Mouse (Mus musculus) kidney, adult 18-20 months (tissue): ENCODE data around the gene C1qtnf2.

Source experiments
- DNase-seq: peaks from one replicate; pipeline ENCODE4 v3.0.0; 2021

Gene C1qtnf2

GRCm38 (mm10) chr11:43474225-43474774 is at the start of gene C1qtnf2:
C1qtnf2 (plus strand) TSS chr11:43474276.
- DNase-seq, result no peak

- no peak for DNase-seq
These were observed 49.7 kb upstream of the C1qtnf2 start for GRCm38 (mm10) chr11:43424386-43424785.

GRCm38 (mm10) chr11:43425166-43425709 is 48.8 kb upstream of the C1qtnf2 start:
- DNase-seq, result no peak

DNA sequence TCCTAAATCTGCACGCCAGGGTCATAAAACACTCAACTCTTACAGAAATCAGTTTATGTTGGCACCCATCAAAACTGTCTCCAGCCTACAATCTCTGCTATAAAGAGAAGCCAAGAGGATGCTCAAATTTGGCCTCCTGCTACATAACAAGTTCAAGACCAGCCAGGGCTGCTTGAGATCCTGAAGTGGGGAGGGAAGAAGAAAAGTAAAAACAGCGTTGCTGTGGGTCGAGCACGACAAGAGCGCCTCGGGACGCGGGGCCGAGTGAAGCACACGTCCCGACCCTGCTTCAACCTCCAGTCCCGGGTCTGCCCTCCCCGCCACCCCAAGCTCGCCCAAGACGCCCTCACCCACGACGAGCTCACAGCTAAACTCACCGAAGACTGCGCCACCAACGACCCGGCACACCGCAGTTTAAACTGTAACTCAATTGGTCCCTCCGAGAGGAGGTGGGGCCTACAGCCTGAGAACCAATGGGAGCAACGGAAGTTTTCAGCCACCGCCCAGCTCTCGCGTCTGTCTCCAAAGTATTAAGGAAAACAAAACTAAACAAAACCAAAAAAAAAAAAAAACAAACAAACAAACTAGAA is 48.2 kb upstream of the C1qtnf2 start, which contains the start of gene Pttg1:
Gene Pttg1, minus strand, starts transcription at position 428 of the 590 bp plus-strand sequence.
- DNase-seq, result peak; percentile 85

DNA sequence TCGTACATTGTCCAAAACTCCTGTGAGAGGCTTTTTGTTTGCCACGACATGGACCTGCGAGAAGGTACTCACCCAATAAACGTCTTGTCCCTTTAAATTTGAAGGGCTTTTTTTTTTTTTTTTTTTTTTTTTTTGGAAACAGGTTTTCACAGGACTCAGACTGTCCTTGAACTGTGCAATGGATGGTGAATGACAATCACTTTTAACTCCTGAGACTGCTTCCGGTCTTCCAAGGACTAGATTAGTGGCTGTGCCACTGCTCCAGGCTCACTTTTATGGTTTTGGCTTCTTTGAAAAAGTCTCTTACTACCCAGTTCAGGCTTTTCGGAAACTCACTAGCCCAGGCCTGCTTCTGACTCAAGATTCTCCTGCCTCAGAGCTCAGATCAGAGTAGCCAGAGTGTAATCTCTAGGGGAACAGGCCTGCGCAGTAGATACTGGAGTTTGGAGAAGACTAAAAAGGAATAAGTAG is 47.6 kb upstream of the C1qtnf2 start:
- no peak for DNase-seq

- DNase-seq, result peak; percentile 62
These were observed 40.6 kb upstream of the C1qtnf2 start, which contains the start of gene Slu7 for GRCm38 (mm10) chr11:43433254-43434023. Slu7 (plus strand) TSS chr11:43433744.

DNA sequence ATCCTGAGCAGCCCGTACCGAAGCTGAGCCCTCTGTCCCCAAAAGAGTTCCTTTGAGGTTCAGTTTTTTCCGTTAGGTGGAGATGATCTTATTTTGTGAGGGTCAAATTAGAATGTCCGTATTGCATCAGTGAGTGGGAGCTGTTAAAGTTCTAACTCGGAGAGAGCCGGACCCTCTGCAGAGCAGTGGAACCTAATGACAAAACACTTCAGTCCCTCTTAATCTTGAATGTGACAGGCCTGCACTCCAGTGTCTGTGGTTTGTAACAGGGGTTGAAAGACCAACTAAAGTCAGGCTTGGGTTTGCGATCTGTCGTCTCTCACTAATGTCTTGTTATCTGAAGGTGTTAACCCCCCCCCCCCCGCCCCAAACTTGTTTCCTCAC is 40.1 kb upstream of the C1qtnf2 start:
- no peak for DNase-seq

DNA sequence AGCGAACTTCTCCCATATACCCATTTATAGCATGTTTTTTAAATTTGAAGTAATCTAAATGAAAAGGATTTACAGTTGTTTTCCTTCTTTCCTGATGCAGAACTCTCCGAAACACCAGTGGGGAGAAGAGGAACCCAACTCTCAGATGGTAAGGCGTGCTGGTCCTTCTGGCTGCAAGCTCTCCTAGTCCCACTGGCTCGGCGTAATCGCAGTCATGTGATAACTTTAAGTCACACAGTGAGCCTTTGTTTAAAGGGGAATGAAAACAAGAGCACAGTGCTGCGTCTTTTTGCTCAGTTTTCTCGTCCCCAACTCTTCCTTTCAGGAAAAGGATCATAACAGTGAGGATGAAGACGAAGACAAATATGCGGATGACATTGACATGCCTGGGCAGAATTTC is 33.0 kb upstream of the C1qtnf2 start:
- no peak for DNase-seq

DNA sequence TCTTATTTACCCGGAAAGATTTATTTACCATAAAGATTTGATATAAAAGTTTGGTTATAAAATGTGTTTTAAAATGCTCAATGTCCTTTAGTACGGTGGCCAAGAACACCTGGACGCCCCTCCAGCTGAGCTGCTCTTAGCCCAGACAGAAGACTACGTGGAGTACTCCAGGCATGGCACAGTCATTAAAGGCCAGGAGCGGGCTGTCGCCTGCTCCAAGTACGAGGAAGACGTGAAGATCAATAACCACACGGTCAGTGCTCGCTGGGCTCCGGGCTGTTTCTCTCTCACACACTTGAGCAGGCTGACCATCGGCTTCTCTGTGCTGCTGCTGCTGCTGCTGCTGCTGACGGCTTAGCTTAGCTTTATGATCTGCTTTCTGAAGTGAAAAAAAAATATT is 30.9 kb upstream of the C1qtnf2 start:
- DNase-seq, result no peak

DNA sequence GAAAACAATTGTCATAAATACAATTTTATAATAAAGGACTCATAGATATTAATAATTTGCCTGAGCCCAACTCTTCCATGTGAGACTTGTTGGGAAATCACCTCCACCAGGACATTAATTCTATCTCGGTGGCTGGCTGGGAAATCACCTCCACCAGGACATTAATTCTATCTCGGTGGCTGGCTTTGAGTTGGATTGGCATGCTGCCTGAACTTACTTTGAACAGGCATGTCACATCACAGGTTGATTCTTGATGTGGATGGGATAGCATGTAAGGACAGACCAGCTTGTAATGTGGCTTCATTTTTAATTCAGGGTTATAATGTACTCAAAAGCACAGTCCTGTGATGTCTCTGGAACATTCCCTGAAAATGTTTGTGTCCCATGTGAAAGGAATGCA is 24.2 kb upstream of the C1qtnf2 start:
- no peak for DNase-seq

- no peak for DNase-seq
These were observed 22.8 kb upstream of the C1qtnf2 start for GRCm38 (mm10) chr11:43451322-43451721.

DNA sequence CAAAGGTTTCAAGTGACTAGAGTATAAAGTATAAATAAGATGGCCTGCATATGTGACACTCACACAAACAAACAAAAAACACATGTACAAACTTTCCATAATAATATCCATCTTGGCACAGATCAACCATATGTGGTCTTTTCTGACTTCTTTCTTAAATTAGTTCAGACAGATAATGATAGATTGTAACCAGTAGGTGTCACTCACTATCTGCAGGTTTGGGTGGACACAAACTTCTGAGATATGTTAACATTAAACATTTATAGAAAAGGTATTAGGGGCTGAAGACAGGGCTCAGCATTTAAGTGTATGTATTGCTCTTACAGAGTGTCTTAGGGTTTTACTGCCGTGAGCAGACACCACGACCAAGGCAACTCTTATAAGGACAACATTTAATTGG is 21.8 kb upstream of the C1qtnf2 start:
- no peak for DNase-seq

- DNase-seq, result no peak
These were observed 10.9 kb upstream of the C1qtnf2 start for GRCm38 (mm10) chr11:43463204-43463603.

- DNase-seq, result no peak
These were observed 4.0 kb upstream of the C1qtnf2 start for GRCm38 (mm10) chr11:43470118-43470517.

GRCm38 (mm10) chr11:43470881-43471820 is 2.9 kb upstream of the C1qtnf2 start:
- DNase-seq, result no peak

DNA sequence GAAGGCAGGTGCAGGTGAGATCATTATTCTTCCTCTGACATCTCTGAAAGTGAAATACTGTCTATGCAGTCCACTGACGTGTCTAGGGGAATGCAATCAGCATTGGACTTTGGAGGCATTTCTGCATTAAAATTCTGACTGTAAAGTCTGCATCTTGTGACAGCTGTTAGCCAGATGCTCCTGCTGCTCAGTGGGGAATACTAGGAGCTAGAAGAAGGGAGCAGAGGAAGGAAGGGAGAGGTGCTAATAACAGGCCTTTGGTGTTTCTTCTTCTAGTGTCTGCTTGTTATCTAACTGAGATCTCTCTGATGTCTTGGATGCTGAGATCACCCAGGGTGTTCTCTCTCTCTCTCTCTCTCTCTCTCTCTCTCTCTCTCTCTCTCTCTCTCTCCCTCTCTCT is 961 bp upstream of the C1qtnf2 start:
- DNase-seq, result no peak

DNA sequence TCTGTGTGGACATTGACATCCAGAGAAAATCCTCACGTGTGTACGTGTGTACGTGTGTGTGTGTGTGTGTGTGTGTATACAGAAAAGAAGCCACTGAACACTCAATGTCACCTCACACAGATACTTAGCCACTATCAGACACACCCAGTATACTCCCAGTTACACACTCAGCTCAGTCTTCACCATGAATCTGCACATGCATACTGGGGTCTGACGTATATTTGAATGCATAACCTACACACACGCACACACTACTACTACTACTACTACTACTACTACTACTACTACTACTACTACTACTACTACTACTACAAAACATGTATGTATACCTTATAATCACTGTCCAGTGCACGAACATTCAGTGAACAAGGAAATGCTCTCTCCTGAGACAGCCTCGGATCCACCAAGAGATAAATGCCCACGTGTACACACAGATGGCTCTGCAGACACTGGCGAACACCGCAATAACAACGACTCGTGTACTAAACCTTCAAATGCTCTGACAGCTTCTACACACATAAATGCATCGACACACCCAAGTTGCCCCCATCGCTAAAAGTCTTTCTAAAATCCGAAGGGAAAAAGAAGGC is 346 bp upstream of the C1qtnf2 start:
- no peak for DNase-seq

DNA sequence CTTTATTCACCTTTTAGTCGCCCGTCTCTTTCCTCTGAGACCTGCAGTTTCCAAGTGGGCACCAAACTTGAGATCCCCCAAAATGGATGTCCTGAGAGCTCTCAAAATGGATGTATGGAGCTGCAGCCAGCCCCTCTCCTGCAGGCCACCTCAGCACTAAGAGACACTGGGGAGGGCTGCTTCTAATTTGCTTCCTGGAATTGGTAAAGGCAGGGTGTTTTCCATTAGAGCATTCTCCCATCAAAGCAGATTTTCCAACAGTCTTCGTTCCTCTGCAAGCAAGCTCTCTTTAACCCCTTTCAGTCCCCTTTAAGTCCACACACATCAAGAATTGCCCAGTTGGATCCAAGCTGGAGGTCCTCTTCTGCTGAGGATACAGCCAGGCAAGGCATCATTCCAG is 5.3 kb downstream of the C1qtnf2 start:
- no peak for DNase-seq

- no peak for DNase-seq
These were observed 6.5 kb downstream of the C1qtnf2 start for GRCm38 (mm10) chr11:43480561-43480960.

- no peak for DNase-seq
These were observed 7.8 kb downstream of the C1qtnf2 start for GRCm38 (mm10) chr11:43481672-43482522.

DNA sequence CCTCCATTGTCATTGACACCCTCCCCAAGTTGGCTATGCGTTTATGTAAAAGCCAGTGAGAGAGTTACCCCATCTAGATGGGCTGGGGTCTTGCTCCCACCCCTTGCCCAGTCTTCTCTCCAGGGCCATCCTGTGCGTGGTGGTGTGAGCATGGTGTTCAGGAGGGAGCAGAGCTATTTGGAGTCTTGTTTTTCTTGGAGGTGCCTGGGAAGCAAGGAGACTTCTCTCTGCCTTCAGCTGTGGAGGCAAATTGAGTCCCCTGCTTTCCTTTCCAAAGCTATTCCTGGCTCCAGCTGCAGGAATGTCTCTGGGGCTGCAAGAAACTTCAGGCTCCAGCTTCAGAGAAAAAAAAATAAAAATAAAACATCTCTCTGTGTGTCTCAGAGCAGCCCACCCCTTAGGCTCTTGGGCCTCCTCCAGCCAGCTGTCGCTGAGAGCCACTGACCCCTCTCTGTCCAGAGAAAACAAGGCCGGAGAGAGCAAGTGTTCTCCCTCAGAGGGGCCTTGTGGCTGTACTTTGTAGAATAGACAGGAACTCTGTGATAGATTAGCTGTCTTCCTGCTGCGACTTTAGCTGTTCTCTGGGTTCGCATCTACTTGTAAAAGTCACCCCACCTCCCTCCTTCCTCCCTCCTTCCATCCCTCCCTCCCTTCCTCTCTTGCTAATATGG is 9.2 kb downstream of the C1qtnf2 start:
- no peak for DNase-seq
